Mouse (Mus musculus) forebrain, embryonic 14.5 days (tissue): ENCODE measurements around the gene Tmem87a. TPM values are rescaled to one million over a fixed set of nuclear protein-coding genes. Genes with fewer than 3 reads are reported as not detected.

Experiments used
- ATAC-seq: fragments of 200-750 bp; cut with Nextera tagmentation; 2 replicates; pipeline ENCODE4 v1.8.0; 2017; ENCODE audit warnings: mild to moderate bottlenecking, moderate library complexity
- DNase-seq: peaks from one replicate; pipeline ENCODE4 v3.0.0-alpha.2; 2015; ENCODE audit warnings: low spot score
- H3K27ac ChIP-seq: fragments of 300-500 bp; sonication (generic); 2 replicates; pipeline ENCODE4 v1.5.1; 2014; ENCODE audit warnings: low read depth, mild to moderate bottlenecking, control low read depth, low read length, moderate library complexity
- H3K27me3 ChIP-seq: fragments of 300-500 bp; sonication (generic); replicated peaks from 2 replicates; pipeline ENCODE4 v1.6.1; 2014; ENCODE audit warnings: low read length, control low read depth, mixed read lengths; ENCODE audit not compliant: control insufficient read depth, insufficient read depth
- H3K36me3 ChIP-seq: fragments of 300-500 bp; sonication (generic); 2 replicates; pipeline ENCODE4 v1.6.1; 2014; ENCODE audit warnings: low read length, control low read depth; ENCODE audit not compliant: control insufficient read depth, insufficient read depth
- H3K4me1 ChIP-seq: fragments of 300-500 bp; sonication (generic); 2 replicates; pipeline ENCODE4 v1.6.1; 2014; ENCODE audit warnings: antibody characterized with exemption, low read length, control low read depth; ENCODE audit not compliant: control insufficient read depth, insufficient read depth
- H3K4me2 ChIP-seq: fragments of 300-500 bp; sonication (generic); 2 replicates; pipeline ENCODE4 v1.6.1; 2014; ENCODE audit warnings: mild to moderate bottlenecking, control low read depth, low read length
- H3K4me3 ChIP-seq: fragments of 300-500 bp; sonication (generic); 2 replicates; pipeline ENCODE4 v1.5.1; 2014; ENCODE audit warnings: low read depth, low read length, control low read depth
- H3K9ac ChIP-seq: fragments of 300-500 bp; sonication (generic); 2 replicates; pipeline ENCODE4 v1.6.1; 2014; ENCODE audit warnings: mild to moderate bottlenecking, low read length, control low read depth, moderate library complexity
- H3K9me3 ChIP-seq: fragments of 300-500 bp; sonication (generic); replicated peaks from 2 replicates; pipeline ENCODE4 v1.6.1; 2016; ENCODE audit warnings: low read length, control low read depth, mixed read lengths; ENCODE audit not compliant: control insufficient read depth
- WGBS: fragments of 180-500 bp; shearing (Covaris S2); extraction: QIAGEN DNeasy Blood & Tissue Kit; methylation state at CpG from one replicate; pipeline ENCODE4 v1.1.7; 2014; 5-methylcytosine and 5-hydroxymethylcytosine counted together
- polyA plus RNA-seq: library from polyadenylated mRNA; unstranded; fragments of >200 nt; fragmentation: Nextera tagmentation; extraction: Ambion mirVana; gene quantifications from 2 replicates; pipeline ENCODE4 v1.2.1, GENCODE M21; 2014

Gene Tmem87a
- polyA plus RNA-seq, result 7.9 and 11.8 TPM in 2 replicates

DNA sequence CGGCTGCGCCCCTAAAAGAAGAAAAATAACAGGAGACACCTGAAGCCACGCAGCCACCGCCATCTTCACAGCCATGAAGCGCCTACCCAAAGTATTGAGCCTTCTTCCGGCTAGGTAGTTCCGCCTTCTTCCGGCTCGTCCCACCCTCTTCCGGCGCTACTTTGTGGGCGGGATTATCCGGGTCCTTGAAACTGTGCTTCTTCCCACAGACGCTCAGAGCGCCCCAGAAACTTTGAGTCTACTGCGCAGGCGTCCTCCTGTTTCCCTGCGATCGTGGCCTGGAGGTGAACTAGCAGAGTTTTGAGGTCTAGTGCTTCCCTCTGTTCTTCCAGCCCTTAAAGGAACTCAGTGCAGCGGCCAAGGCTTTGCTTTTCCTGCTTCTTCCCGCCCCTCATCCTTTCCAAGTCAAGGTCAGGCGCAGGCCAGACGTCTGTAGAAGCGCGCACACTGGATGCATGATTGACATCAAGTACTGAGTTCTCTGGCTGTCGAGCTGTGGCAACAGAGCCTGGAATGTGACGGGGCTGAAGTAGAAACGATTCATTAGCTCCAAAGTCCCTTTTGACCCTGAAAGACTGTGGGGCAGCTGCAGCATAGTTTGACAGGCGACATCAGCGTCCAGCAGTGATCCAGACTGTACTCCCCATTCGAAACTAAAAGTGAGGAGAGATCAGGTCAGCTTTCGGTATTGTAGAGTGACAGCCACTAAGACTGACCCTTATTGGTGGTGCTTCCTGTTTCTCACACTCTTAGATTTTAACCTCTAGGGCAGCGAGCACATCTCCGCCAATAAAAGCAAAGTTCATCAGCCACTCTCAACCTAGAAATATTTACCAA, at the start of gene Tmem87a:
Gene Tmem87a, minus strand, starts transcription at position 128 of the 837 bp plus-strand sequence.
- WGBS, result 1% methylated on average over 34 of the region's 34 CpGs
- Histone ChIP-seq H3K36me3 (0 out of 2 replicates have a peak, but pooled peaks cover 4% of the 10 kb centered on the region), H3K9ac (peak within 1 kb of the TSS; percentile 80), H3K9me3 (no peaks in the 10 kb centered on the region), H3K4me1 (peaks cover 13% of the 10 kb centered on the region), H3K27me3 (no peaks in the 10 kb centered on the region), H3K27ac (peak within 1 kb of the TSS; percentile 81), H3K4me2 (peak within 1 kb of the TSS; percentile 88), H3K4me3 (peak within 1 kb of the TSS; percentile 79)
- peak; percentile 99 for DNase-seq
- peak; percentile 100 for ATAC-seq

DNA sequence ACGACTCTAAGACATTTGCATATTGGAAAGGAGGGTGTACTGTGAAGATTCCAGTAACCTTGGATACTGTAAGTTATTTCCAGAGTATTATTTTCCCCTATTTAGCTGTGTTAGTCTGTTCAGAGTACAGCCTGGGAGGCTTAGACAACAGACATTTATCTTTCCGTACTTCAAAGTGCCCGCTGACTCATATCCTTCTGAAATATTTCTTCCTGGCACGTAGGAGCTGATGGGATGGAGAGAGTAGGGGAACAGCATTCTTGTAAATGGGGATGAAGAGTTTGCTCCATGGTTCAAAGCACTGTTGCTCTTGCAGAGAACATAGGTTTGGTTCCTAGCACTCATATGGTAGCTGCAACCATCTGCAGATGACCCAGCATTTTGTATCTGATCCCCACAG, 48.7 kb upstream of the Tmem87a start:
- no peak for DNase-seq
- no peaks in the 10 kb centered on the region for H3K4me1 ChIP-seq
- WGBS, result 92% methylated on average over 4 of the region's 4 CpGs

DNA sequence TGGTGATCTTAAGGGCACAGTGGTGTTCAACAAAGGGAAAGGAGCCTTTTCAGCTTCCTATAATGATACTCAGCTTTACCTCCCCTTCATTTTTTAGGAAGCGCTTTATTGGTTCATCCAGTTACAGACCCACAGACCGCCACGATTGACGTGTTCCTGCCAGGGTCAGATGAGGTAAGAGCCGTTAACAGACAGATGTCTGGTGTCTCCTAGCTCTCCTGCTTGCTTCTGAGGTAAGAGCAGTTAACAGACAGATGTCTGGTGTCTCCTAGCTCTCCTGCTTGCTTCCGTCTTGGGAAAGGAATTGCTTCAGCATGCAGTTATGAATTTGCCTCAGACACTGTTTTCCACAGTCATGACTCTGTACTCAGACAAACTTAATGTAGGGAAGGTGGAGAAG, 46.8 kb upstream of the Tmem87a start:
- DNase-seq, result no peak
- 57% methylated on average over 6 of the region's 6 CpGs for WGBS
- no peaks in the 10 kb centered on the region for H3K9me3 ChIP-seq
- H3K27me3 ChIP-seq, result no peaks in the 10 kb centered on the region
- H3K4me1 ChIP-seq, result no peaks in the 10 kb centered on the region
- no peak overlapping the region for H3K4me3 ChIP-seq
- no peak overlapping the region for H3K9ac ChIP-seq
- no peak for ATAC-seq
- H3K36me3 ChIP-seq, result no peaks in the 10 kb centered on the region
- no peak overlapping the region for H3K4me2 ChIP-seq
- H3K27ac ChIP-seq, result no peak overlapping the region

More for the DNA sequence above, 48.7 kb upstream of the Tmem87a start:
- Histone ChIP-seq H3K27me3 (no peaks in the 10 kb centered on the region), H3K27ac (no peak overlapping the region), H3K36me3 (no peaks in the 10 kb centered on the region), H3K4me2 (no peak overlapping the region), H3K9me3 (no peaks in the 10 kb centered on the region), H3K9ac (no peak overlapping the region), H3K4me3 (no peak overlapping the region)
- no peak for ATAC-seq

DNA sequence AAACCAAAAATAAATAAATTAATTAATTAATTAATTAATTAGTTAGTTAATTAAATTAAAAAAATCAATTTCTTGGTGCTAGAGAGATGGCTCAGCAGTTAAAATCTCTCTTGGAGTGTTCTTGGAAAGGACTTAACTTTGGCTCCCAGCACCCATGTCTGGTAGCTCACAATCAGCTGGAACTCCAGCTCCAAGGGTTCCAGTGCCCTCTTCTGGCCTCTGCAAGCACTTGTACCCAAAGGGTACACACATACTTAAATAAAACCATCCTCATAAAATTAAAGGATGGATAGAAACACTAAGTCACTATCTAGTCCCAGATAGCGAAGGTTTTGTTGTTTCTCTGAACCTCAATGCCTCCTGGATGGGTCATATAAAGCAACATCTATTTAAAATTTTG, 43.4 kb upstream of the Tmem87a start:
- H3K4me2 ChIP-seq, result no peak overlapping the region
- H3K27me3 ChIP-seq, result no peaks in the 10 kb centered on the region
- WGBS, result 90% methylated on average over 1 of the region's 1 CpGs
- DNase-seq (no peak), ATAC-seq (no peak)
- no peak overlapping the region for H3K9ac ChIP-seq
- H3K27ac ChIP-seq, result no peak overlapping the region
- no peaks in the 10 kb centered on the region for H3K36me3 ChIP-seq
- H3K4me1 ChIP-seq, result no peaks in the 10 kb centered on the region
- no peak overlapping the region for H3K4me3 ChIP-seq
- H3K9me3 ChIP-seq, result no peaks in the 10 kb centered on the region

DNA sequence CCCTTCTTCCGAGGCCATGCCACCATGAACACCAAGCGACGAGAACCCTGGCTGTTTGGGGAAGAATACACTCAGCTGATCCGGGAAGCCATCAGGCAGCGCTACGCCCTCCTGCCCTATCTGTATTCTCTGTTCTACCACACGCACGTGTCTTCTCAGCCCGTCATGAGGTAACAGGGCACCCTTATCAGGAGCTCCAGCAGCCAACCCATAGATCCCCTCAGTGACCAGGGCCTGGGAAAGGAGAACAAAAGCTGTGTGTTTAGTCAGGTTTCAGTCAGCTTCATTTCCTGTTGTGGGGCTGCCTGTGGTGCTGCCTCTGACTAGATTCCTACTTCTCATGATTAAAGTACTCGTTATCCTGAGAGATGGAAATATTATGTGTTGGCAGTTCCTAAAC, 42.5 kb upstream of the Tmem87a start:
- DNase-seq (no peak), ATAC-seq (no peak)
- H3K9ac ChIP-seq, result no peak overlapping the region
- no peak overlapping the region for H3K27ac ChIP-seq
- 81% methylated on average over 10 of the region's 10 CpGs for WGBS
- no peaks in the 10 kb centered on the region for H3K36me3 ChIP-seq
- no peaks in the 10 kb centered on the region for H3K9me3 ChIP-seq
- H3K4me1 ChIP-seq, result no peaks in the 10 kb centered on the region
- no peak overlapping the region for H3K4me2 ChIP-seq
- H3K27me3 ChIP-seq, result no peaks in the 10 kb centered on the region
- H3K4me3 ChIP-seq, result no peak overlapping the region

DNA sequence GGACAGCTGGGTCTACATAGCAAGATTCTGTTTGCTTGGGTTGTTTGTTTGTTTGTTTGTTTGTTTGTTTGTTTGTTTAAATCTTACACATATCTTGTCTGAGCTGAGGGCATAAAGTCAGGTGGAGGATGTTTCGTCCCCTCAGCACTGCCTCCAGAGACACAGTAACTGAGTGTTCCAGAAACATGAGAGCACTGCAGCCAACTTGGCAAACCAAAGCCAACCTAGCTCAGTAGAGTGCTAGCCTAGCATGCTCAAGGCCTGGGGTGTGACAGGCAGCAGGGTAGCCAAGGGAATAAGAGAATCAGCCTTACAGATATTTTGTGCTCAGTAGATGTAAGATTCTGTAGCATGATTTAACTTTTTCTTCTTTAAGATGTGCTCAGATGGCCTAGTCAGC, 40.6 kb upstream of the Tmem87a start:
- H3K27me3 ChIP-seq, result no peaks in the 10 kb centered on the region
- H3K9me3 ChIP-seq, result no peaks in the 10 kb centered on the region
- H3K9ac ChIP-seq, result no peak overlapping the region
- no peak overlapping the region for H3K4me2 ChIP-seq
- H3K27ac ChIP-seq, result no peak overlapping the region
- H3K36me3 ChIP-seq, result no peaks in the 10 kb centered on the region
- no peaks in the 10 kb centered on the region for H3K4me1 ChIP-seq
- H3K4me3 ChIP-seq, result no peak overlapping the region
- ATAC-seq, result no peak
- 96% methylated on average over 1 of the region's 1 CpGs for WGBS
- no peak for DNase-seq

DNA sequence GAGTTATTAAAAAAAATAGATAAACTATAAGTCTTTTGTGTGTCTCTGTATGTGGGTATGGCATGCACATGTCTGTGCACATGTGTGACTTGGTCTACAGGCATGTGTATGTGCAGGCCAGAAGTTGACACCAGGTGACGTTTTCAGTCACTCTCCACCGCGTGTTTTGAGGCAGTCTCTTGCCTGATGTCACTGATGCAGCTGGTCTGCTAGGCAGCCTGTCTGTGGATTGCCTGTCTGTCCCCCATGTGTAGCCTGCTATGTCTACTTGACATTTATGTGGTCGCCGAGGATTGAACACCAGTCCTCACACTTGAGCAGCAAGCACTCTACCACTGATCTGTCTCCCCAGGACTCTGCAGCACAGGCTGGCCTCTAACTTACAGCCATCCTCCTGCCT, 20.5 kb upstream of the Tmem87a start:
- Histone ChIP-seq H3K4me3 (no peak overlapping the region), H3K4me1 (no peaks in the 10 kb centered on the region), H3K36me3 (no peaks in the 10 kb centered on the region), H3K9ac (no peak overlapping the region), H3K27ac (no peak overlapping the region), H3K9me3 (no peaks in the 10 kb centered on the region), H3K27me3 (no peaks in the 10 kb centered on the region), H3K4me2 (no peak overlapping the region)
- DNase-seq (no peak), ATAC-seq (no peak)
- WGBS, result 90% methylated on average over 5 of the region's 5 CpGs

DNA sequence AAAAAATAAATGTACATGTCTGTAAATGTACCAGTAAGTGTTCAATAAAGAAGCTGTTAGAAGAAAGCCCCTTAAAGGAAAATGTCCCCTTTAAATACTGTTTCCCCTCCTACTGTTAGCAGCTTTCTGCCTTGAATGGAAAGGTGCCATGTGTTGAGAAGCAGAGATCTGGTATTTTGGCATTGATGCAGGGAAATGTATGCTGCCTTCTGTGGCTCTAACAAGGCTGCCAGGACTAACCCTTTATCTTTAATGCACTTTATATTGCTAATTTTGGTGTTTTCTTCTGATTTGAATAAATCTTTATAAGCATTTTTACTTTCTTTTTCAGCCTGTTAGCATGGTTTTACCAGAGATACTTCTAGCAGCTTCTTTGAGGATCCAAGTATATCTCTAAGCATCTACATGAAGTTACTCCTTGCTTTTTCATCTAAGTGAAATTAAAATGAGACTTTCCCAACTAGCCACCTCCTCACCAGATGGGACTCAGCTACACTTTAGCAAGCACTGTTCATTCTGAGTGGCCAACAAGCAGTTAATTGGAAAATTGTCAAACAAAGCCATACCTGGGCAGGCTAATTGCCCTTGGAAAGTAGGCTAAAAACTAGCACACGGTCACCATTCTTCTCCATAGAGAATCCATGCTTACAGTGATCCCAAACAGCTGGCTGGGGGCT, 11.0 kb upstream of the Tmem87a start:
- H3K36me3 ChIP-seq, result no peaks in the 10 kb centered on the region
- peak overlapping the region; percentile 44; the same call in 1 of the 2 replicates for H3K27ac ChIP-seq
- no peaks in the 10 kb centered on the region for H3K9me3 ChIP-seq
- H3K4me1 ChIP-seq, result no peaks in the 10 kb centered on the region
- H3K9ac ChIP-seq, result no peak overlapping the region
- DNase-seq (peak; percentile 74), ATAC-seq (peak; percentile 68; the same call in 1 of the 2 replicates)
- WGBS, result 49% methylated on average over 1 of the region's 1 CpGs
- H3K4me3 ChIP-seq, result no peak overlapping the region
- H3K27me3 ChIP-seq, result no peaks in the 10 kb centered on the region
- no peak overlapping the region for H3K4me2 ChIP-seq

DNA sequence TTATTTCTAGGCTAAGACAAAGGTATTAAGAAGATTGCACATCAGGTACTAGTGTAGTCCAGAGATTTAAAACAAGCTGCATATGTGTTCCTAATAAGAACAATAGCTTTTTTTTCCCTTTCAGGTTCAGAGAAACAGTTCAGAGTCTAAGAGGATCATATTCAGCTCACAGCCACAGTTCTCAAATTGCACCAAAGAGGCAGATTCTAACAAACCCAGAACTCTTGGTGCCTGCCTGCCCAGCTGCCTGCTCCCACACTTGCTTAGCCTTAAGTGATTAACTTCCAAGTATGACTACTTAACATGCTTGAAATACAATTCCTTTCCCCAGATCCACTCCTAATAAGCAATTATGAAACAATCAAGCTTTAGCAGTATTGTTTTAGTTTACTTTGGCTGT, 10.2 kb upstream of the Tmem87a start:
- DNase-seq (peak; percentile 6), ATAC-seq (no peak)
- H3K9ac ChIP-seq, result no peak overlapping the region
- no peaks in the 10 kb centered on the region for H3K9me3 ChIP-seq
- no peaks in the 10 kb centered on the region for H3K36me3 ChIP-seq
- H3K4me1 ChIP-seq, result no peaks in the 10 kb centered on the region
- H3K4me2 ChIP-seq, result no peak overlapping the region
- H3K27me3 ChIP-seq, result no peaks in the 10 kb centered on the region
- 0 out of 2 replicates have a peak overlapping the region, but pooled peaks have one; percentile 50 for H3K27ac ChIP-seq
- H3K4me3 ChIP-seq, result no peak overlapping the region
